Mouse (Mus musculus) liver, embryonic 14.5 days (tissue): ENCODE results near the gene Mbtps2. TPM values are rescaled to one million over a fixed set of nuclear protein-coding genes. Genes with fewer than 3 reads are reported as not detected.

Experiments used
- ATAC-seq: fragments of 200-750 bp; cut with Nextera tagmentation; 2 replicates; pipeline ENCODE4 v1.8.0; 2017; ENCODE audit warnings: moderate number of reproducible peaks, mild to moderate bottlenecking, moderate library complexity; ENCODE audit not compliant: insufficient read depth
- DNase-seq, 3 experiments: peaks; one replicate each; pipeline ENCODE4 v3.0.0-alpha.2; 2012 to 2013; ENCODE audit warnings: low read depth in 3 of 3, low spot score in 3 of 3
- H3K27ac ChIP-seq: fragments of 300-500 bp; sonication (generic); 2 replicates; pipeline ENCODE4 v1.5.1; 2014; ENCODE audit warnings: moderate library complexity, mild to moderate bottlenecking, control low read depth, inconsistent platforms
- H3K27me3 ChIP-seq: fragments of 300-500 bp; sonication (generic); 2 replicates; pipeline ENCODE4 v1.6.1; 2014; ENCODE audit warnings: mild to moderate bottlenecking, low read length, moderate library complexity; ENCODE audit not compliant: control insufficient read depth, insufficient read depth
- H3K36me3 ChIP-seq: fragments of 300-500 bp; sonication (generic); replicated peaks from 2 replicates; pipeline ENCODE4 v1.6.1; 2014; ENCODE audit warnings: low read depth; ENCODE audit not compliant: control insufficient read depth, insufficient read depth
- H3K4me1 ChIP-seq, 2 experiments: fragments of 200-500 bp in 1 of 2; fragments of 300-500 bp in 1 of 2; sonication (generic) in 1 of 2; replicated peaks; 2 replicates each; pipeline ENCODE4 v1.6.1; 2012 to 2014; ENCODE audit warnings: antibody characterized with exemption in 1 of 2, inconsistent platforms in 1 of 2, low read length in 1 of 2; ENCODE audit not compliant: control insufficient read depth in 2 of 2, insufficient read depth in 2 of 2
- H3K4me2 ChIP-seq: fragments of 300-500 bp; sonication (generic); 2 replicates; pipeline ENCODE4 v1.6.1; 2014; ENCODE audit warnings: low read depth, mild to moderate bottlenecking, control low read depth, moderate library complexity
- H3K4me3 ChIP-seq, 2 experiments: fragments of 200-500 bp in 1 of 2; fragments of 300-500 bp in 1 of 2; sonication (generic) in 1 of 2; 2 replicates each; pipeline ENCODE4 v1.5.1; 2012 to 2014; ENCODE audit warnings: low read depth in 2 of 2, low read length in 2 of 2, mild to moderate bottlenecking in 2 of 2, control low read depth in 1 of 2, inconsistent platforms in 1 of 2, moderate library complexity in 1 of 2; ENCODE audit not compliant: insufficient read depth in 1 of 2
- H3K9ac ChIP-seq: fragments of 300-500 bp; sonication (generic); replicated peaks from 2 replicates; pipeline ENCODE4 v1.6.1; 2014; ENCODE audit warnings: mild to moderate bottlenecking, control low read depth, moderate library complexity
- H3K9me3 ChIP-seq: fragments of 300-500 bp; sonication (generic); 2 replicates; pipeline ENCODE4 v1.6.1; 2016; ENCODE audit warnings: low read length, mixed read lengths; ENCODE audit not compliant: control insufficient read depth
- CTCF ChIP-seq: IDR thresholded peaks from 2 replicates; pipeline ENCODE4 v1.5.1; 2016; ENCODE audit warnings: antibody characterized with exemption, low read depth, control low read depth
- EP300 ChIP-seq: IDR thresholded peaks from 2 replicates; pipeline ENCODE4 v1.6.1; 2016; ENCODE audit warnings: antibody characterized with exemption, low read depth
- WGBS: fragments of 180-500 bp; shearing (Covaris S2); extraction: QIAGEN DNeasy Blood & Tissue Kit; methylation state at CpG from one replicate; pipeline ENCODE4 v1.1.7; 2014; ENCODE audit not compliant: insufficient replicate concordance; 5-methylcytosine and 5-hydroxymethylcytosine counted together
- polyA plus RNA-seq, 2 experiments: library from polyadenylated mRNA; depleted of rRNA in 1 of 2; stranded (reverse) in 1 of 2; unstranded in 1 of 2; fragments of >200 nt; fragmentation: Nextera tagmentation in 1 of 2; extraction: Ambion mirVana in 1 of 2; gene quantifications; 2 replicates each; pipeline versions ENCODE4 v1.2.1 to v1.2.3; 2012 to 2014

Gene Mbtps2
- 6.1 and 8.5 TPM in 2 replicates for polyA plus RNA-seq (2012; rRNA removed)
- polyA plus RNA-seq (2014; fragmentation: Nextera tagmentation; extraction: Ambion mirVana): 4.0 and 4.3 TPM in 2 replicates

- Histone ChIP-seq H3K9ac (peak within 1 kb of the TSS; percentile 57), H3K9me3 (no peaks in the 10 kb centered on the region), H3K4me3 (peak within 1 kb of the TSS; percentile 65 to 85), H3K27ac (no peak within 1 kb of the TSS), H3K4me1 (peaks cover 0 to 1% of the 10 kb centered on the region in 2 experiments; a peak in 2 of 4 replicates), H3K36me3 (no peaks in the 10 kb centered on the region), H3K4me2 (peak within 1 kb of the TSS; percentile 61), H3K27me3 (no peaks in the 10 kb centered on the region)
- DNase-seq (peak in 2 of 3 experiments; percentile 22 to 29), ATAC-seq (peak; percentile 84)
- no peak for TF ChIP-seq CTCF
- no peak for TF ChIP-seq EP300
- WGBS: 10% methylated on average over 67 of the region's 74 CpGs
Observed at GRCm38 (mm10) chrX:157598186-157598996, at the start of gene Mbtps2. TSS of gene Mbtps2 (minus strand) at chrX:157598715.

GRCm38 (mm10) chrX:157646399-157646798 is 47.9 kb upstream of the Mbtps2 start:
- no peak for TF ChIP-seq CTCF
- no peak for TF ChIP-seq EP300
- H3K27ac ChIP-seq: no peak overlapping the region
- WGBS: 57% methylated on average over 1 of the region's 1 CpGs
- H3K9me3 ChIP-seq: no peaks in the 10 kb centered on the region
- DNase-seq (no peak), ATAC-seq (no peak)
- no peaks in the 10 kb centered on the region for H3K36me3 ChIP-seq
- no peaks in the 10 kb centered on the region for H3K4me1 ChIP-seq
- H3K4me3 ChIP-seq: no peak overlapping the region
- H3K9ac ChIP-seq: no peak overlapping the region
- H3K4me2 ChIP-seq: no peak overlapping the region
- H3K27me3 ChIP-seq: no peaks in the 10 kb centered on the region

- H3K4me1 ChIP-seq: no peaks in the 10 kb centered on the region
- no peaks in the 10 kb centered on the region for H3K27me3 ChIP-seq
- no peak overlapping the region for H3K27ac ChIP-seq
- ATAC-seq: no peak
- H3K4me2 ChIP-seq: no peak overlapping the region
- no peaks in the 10 kb centered on the region for H3K9me3 ChIP-seq
- WGBS: 57% methylated on average over 4 of the region's 4 CpGs
- DNase-seq: no peak
- no peak overlapping the region for H3K9ac ChIP-seq
- TF ChIP-seq EP300: no peak
- TF ChIP-seq CTCF: no peak
- no peak overlapping the region for H3K4me3 ChIP-seq
- no peaks in the 10 kb centered on the region for H3K36me3 ChIP-seq
Observed at GRCm38 (mm10) chrX:157644700-157645099, 46.2 kb upstream of the Mbtps2 start.

GRCm38 (mm10) chrX:157644300-157644699 is 45.8 kb upstream of the Mbtps2 start:
- Histone ChIP-seq H3K4me2 (no peak overlapping the region), H3K27me3 (no peaks in the 10 kb centered on the region), H3K9ac (no peak overlapping the region), H3K36me3 (no peaks in the 10 kb centered on the region), H3K9me3 (no peaks in the 10 kb centered on the region), H3K27ac (no peak overlapping the region), H3K4me3 (no peak overlapping the region), H3K4me1 (no peaks in the 10 kb centered on the region)
- TF ChIP-seq CTCF: peak; percentile 72
- TF ChIP-seq EP300: no peak
- no peak for ATAC-seq
- 12% methylated on average over 3 of the region's 3 CpGs for WGBS
- peak in 2 of 3 experiments; percentile 2 to 4 for DNase-seq

GRCm38 (mm10) chrX:157642856-157643255 is 44.3 kb upstream of the Mbtps2 start:
- Histone ChIP-seq H3K36me3 (no peaks in the 10 kb centered on the region), H3K9ac (no peak overlapping the region), H3K27me3 (no peaks in the 10 kb centered on the region), H3K4me1 (no peaks in the 10 kb centered on the region), H3K27ac (no peak overlapping the region), H3K4me3 (no peak overlapping the region), H3K4me2 (no peak overlapping the region), H3K9me3 (no peaks in the 10 kb centered on the region)
- 69% methylated on average over 5 of the region's 5 CpGs for WGBS
- no peak for DNase-seq
- ATAC-seq: no peak
- TF ChIP-seq EP300: no peak
- TF ChIP-seq CTCF: no peak
